Mouse (Mus musculus): Measurements from ENCODE around the gene Ipo8.

DNA sequence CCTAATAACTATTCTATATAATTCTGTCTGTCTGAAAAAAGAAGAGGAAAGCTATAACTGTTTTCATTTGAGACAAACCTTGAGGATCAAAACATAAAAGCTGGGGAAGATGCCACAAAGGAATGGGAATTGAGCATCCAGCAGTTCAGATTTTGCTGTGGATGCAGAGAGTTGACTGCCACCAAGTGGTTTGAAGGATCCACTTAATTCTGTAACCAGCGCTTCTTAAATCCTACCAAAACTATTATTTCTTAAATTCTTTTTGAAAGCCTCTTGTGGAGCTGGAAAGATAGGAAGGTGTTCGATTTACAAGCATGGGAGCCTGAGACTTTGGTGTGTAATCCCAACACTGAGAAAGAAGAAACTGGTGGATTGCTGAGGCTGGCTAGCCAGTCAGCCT lies 79.9 kb downstream of the Ipo8 start:
- no peak for TF ChIP-seq CTCF (IDR thresholded peaks at IDR 0.05; ENCODE audit: borderline replicate concordance, control insufficient read depth, extremely low read depth, insufficient read depth, low read length, poor library complexity)
- no peak for TF ChIP-seq POLR2A (IDR thresholded peaks at IDR 0.05; ENCODE audit: control insufficient read depth, extremely low read depth, insufficient read depth, low read length, poor library complexity)

All from thymus, adult 2 months (tissue).